Mouse (Mus musculus) WW6 (cell line): ENCODE measurements at regions not wholly inside any gene's neighbourhood (a gene's known extent, or its start where the extent isn't known, plus 50 kb on each side); places are given as distances from the start of the nearest gene placed in this dataset.

Experiments
- DNase-seq: peaks from one replicate; pipeline ENCODE4 v3.0.0-alpha.2; 2013; ENCODE audit warnings: low read depth, low spot score

DNA sequence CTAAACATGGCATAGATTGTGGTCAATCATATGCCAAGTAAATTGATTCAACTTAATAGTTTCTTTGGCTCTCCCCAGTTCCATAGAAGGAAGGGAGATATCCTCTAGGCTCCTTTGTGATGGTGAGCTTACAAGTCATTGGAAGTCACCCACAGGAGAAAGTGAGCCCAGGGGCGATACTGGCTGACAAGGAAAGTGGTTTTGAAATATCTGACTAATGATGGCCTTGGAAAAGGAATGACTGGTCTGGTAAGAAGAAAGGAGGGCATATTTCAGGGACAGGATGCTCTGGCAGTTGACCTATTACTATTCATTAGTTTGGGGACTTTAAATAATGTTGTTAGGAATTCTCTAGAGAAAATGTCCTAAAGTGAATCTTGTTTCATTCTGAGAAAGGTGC, 352.7 kb upstream of the Cdh11 start:
- DNase-seq, result no peak

DNA sequence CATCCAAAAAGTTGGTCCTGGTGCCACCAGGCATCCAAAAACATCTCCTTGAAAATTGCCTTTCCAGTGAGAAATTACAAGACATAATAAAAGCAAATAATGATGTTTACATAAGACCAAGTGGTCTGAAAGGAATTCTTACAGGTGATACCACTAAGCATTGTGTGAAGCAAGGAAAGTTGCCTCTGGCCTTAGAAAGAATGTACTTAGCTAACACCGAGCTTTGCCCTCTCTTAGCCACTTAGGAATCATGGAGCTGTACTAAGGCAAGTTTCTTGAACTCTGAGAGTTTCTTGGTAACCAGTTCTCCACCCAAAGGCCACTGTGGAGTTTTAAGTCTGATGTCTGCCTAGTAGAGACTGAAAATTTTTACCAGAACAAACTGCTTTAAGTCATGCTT, 359.4 kb upstream of the Cdh11 start:
- no peak for DNase-seq

- DNase-seq, result no peak
Measured at GRCm38 (mm10) chr8:103148013-103148412, 362.6 kb upstream of the Cdh11 start.

- no peak for DNase-seq
Measured at GRCm38 (mm10) chr8:103148447-103148846, 363.0 kb upstream of the Cdh11 start.

DNA sequence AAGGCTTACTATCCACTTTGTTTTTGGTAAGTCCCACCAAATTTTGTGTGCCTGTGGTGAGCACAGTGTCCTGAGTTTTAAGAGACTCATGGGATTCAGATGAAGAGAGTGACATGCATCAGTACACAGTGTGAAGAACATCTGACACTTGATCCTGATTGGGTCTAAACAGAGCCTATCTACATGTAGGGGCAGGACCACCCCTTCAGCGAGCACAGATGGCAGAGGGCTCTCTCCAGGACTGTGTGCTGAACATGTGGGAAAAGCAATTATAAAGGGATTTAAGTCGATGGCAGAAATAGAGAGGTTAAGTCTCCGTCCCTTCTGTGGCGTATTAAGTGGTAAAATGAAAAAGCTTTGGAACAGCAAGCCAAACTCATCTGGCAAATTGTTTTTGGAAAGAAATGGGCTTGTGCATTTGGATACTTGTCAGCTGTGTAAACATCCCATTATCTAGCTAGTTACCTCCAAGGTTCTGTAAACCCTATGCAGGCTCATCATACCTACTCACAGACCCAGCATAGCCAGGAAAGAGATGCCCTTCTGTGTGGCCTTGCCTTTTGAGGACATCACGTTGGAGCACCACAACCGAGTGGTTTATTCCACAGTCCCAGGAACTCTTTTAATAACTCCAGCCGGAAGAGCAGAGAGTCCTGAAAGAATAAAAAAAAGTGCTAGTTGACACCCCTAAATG, 381.3 kb upstream of the Cdh11 start:
- DNase-seq, result no peak

DNA sequence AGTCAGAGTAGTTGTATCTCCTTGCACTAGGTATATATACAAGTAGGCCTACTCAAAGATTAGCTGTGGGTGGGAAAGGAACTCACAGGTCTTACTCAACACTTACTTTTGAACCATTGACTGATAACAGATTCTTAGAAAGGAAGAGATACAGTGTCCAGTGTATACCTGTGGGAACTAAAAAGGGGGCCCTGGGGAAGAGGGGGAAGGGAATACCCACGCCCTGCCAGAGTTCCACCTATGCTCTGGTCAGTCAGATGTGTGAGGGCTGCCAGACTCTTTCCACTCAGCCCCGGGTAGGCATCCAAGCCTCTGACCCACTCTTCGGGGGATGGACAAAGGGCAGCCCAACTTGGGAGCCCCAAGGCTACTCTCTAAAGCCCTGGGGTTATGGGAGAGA, 387.9 kb upstream of the Cdh11 start:
- no peak for DNase-seq

DNA sequence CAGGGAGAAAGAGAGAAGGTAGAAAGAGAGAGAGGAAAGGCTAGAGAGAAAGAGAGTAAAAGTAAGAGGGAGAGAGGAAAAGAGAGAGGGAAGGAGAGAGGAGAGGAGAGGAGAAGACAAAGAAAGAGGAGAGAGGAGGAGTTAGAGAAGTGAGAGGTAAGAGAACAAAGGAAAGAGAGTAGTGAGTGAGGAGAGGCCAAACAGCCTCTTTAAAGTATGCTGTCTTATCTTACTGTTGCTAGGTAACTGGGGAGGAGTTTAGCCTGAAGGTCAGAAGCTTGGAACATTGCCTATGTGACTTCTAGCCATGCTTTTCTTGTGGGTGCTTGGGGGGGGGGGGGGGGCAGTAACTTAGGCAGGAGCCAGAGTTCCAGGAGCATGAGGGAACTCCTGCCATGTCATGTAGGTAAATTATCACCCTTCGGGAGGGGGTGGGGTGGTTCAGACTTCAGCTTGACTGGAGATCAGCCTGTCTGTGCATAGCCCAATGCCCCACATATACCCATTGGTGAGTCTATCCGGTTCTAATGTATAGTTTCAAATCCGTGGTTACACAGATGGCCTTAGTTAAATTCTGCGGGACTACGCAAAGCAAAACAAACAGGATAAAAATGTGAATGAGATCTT, 388.5 kb upstream of the Cdh11 start:
- no peak for DNase-seq

DNA sequence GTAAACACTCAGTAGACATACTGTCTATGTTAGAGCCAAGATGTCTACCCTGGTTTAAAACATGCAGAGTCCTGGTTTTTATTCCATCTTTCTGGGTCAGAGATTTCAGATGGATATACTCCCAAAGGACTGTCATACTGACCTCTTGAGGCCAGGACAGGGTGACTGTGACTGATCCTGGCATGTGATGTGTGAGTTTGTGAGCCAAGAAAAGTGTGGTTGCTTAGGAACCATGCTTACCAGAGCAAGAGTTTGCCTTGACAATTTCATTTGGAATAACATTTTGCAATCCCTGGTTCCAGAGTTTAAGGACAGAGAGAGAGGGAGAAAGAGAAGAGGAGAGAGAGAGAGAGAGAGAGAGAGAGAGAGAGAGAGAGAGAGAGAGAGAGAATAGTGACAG, 395.2 kb upstream of the Cdh11 start:
- no peak for DNase-seq

DNA sequence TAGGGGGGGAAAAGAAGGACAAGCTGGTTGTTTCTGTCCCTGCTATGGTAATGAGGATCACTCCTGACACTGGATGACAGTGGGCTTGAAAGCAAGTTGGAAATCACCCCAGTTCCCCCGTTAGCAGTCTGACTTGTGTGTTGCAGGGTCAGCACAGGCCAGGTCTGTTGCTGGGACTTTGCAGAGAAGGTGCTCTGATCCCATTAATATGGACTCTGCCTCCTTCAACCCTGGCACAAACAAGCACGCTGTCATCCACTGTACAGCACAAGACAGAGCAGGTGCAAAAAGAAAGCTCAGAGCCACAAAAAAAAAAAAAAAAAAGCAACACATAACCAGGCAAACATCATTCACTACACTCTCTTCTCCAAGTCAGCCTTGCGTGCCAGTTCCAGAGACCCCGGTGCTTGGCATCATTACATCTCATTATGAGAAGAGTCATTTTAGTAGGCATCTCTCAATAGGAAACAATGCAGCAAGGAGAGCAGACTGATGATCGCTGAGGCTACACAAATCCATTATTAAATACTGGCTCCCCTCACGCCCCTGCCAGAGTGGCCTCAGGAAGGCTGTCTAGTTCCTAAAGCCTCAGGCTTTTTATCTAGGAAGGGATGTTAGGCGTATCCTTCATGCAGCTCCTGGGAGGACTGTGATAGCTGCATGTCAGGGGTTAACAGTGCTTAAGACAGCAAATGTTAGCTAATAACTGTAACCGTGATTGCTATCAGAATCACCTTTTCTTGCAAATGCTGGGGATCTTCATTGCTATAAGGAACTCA, 403.5 kb upstream of the Cdh11 start:
- no peak for DNase-seq

DNA sequence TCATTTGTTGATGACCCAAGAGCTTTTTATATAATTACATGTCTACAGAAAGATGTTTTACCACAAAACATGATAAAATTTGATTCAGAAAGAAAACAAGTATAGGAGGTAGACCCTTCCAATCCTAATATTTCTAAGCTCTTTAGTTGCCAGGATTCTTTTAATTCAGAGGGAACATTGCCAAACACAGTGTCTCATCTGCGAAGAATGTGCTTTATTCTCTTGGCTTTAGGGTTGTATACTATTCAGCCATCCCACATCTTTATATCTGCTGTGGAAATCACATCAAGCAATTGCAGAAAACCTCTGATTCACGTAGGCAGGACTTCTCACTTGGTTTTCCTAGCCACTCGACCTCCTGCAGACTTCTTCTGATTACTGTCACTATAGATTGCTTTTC, 412.8 kb upstream of the Cdh11 start:
- no peak for DNase-seq

- DNase-seq, result no peak
Measured at GRCm38 (mm10) chr8:103199696-103200615, 414.5 kb upstream of the Cdh11 start.

- DNase-seq, result no peak
Measured at GRCm38 (mm10) chr8:103203710-103204109, 418.3 kb upstream of the Cdh11 start.

GRCm38 (mm10) chr8:103214606-103215005, 429.2 kb upstream of the Cdh11 start:
- no peak for DNase-seq

- no peak for DNase-seq
Measured at GRCm38 (mm10) chr8:103230741-103231475, 445.5 kb upstream of the Cdh11 start.

DNA sequence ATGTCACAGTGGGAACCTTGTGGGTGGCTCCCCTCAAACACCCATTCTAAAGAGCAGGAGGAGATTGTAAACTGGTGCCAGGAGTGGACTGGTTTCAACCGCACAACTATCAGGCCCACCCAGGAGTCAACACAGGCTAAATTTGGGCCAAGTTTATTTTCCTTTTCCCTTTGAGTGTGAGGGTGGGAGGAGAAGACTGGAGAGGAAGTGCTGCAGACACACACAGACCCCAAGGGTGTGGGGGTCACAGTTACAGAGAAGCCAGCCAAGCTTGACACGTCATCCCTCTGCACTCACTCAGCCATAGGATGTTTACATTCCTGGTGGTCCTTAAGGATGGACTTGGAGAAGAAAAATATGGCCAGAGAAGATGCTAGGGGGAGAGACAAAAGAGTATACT, 448.9 kb upstream of the Cdh11 start:
- no peak for DNase-seq

- DNase-seq, result no peak
Measured at GRCm38 (mm10) chr8:103235614-103236013, 450.2 kb upstream of the Cdh11 start.

GRCm38 (mm10) chr8:103238456-103238970, 453.1 kb upstream of the Cdh11 start:
- no peak for DNase-seq

GRCm38 (mm10) chr8:103244169-103244568, 458.7 kb upstream of the Cdh11 start:
- DNase-seq, result no peak

DNA sequence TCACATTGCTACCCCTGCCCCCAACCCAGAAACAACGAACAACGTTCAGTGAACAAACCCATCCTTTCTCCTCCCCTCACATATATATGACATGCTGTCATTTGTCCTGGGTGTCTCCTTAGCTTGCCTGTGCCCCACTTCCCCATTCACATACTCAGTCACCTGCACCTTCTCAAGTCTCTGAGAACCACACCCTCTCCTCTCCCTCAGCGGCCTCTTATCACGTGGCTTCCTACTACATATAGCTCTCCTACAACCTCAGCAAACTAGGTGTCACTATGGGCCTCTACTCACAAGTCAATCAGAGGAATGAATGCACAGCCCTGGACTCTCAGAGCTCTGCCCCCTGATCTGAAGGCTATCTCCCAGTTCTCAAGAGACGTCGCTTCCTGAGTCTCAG, 459.2 kb upstream of the Cdh11 start:
- DNase-seq, result no peak

DNA sequence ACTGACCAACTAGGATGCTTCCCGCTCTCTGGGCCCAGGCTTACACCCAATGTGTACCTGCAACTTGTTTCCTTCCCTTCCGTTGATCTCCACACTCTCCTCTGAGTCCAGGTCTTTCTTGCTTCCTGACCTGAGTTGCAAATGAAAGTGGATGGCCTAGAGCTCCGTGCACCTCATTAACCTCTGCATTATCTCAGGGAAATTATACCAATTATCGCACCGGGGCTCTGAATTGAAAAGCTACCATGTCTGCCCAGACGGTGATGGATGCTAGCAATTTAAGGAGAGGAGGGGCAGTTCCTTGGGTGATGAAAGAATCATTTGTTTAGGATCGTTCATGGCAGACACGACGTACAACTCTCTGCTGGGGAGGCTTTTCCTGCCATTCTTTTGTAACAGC, 460.4 kb upstream of the Cdh11 start:
- no peak for DNase-seq

DNA sequence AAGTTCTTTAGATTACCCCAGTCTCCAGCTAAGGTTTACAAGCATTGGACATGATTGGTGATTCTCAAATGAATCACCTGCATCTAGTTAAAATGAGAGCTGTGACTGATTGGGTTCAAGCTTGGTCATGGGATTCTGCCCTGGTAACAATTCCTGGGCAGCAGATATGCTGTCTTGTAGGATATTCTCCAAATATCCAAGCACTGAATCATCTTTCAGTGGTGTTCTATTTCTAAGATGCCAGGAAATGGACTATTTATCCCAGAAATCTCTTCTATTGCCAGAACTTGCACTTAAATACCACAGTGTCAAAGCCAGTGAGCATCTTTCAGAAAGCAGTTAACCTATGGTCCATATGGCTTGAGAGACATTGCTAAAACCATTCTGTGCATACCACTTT, 475.8 kb upstream of the Cdh11 start:
- DNase-seq, result no peak
